Mouse (Mus musculus) kidney, postnatal 0 days (tissue): ENCODE measurements at regions not wholly inside any gene's neighbourhood (a gene's known extent, or its start where the extent isn't known, plus 50 kb on each side); places are given as distances from the start of the nearest gene placed in this dataset.

Source experiments
- ATAC-seq: fragments of 200-750 bp; cut with Nextera tagmentation; replicated peaks from 2 replicates; pipeline ENCODE4 v1.8.0; 2017; ENCODE audit warnings: low read depth, moderate number of reproducible peaks, moderate TSS enrichment, moderate library complexity; ENCODE audit not compliant: low FRiP score
- DNase-seq: peaks from one replicate; pipeline ENCODE4 v3.0.0-alpha.2; 2016; ENCODE audit warnings: low spot score
- H3K27ac ChIP-seq: fragments of 300-500 bp; sonication (generic); 2 replicates; pipeline ENCODE4 v1.5.1; 2014; ENCODE audit warnings: mild to moderate bottlenecking
- H3K27me3 ChIP-seq: fragments of 300-500 bp; sonication (generic); 2 replicates; pipeline ENCODE4 v1.6.1; 2014; ENCODE audit warnings: low read length, mixed read lengths; ENCODE audit not compliant: insufficient read depth
- H3K36me3 ChIP-seq: fragments of 300-500 bp; sonication (generic); 2 replicates; pipeline ENCODE4 v1.6.1; 2014; ENCODE audit warnings: low read length, mixed read lengths; ENCODE audit not compliant: insufficient read depth
- H3K4me1 ChIP-seq: fragments of 300-500 bp; sonication (generic); replicated peaks from 2 replicates; pipeline ENCODE4 v1.6.1; 2014; ENCODE audit warnings: antibody characterized with exemption, low read length, mixed read lengths; ENCODE audit not compliant: insufficient read depth
- H3K4me2 ChIP-seq: fragments of 300-500 bp; sonication (generic); 2 replicates; pipeline ENCODE4 v1.6.1; 2014; ENCODE audit warnings: mild to moderate bottlenecking, low read length, moderate library complexity, mixed read lengths
- H3K4me3 ChIP-seq: fragments of 300-500 bp; sonication (generic); replicated peaks from 2 replicates; pipeline ENCODE4 v1.5.1; 2014; ENCODE audit warnings: low read depth, low read length
- H3K9ac ChIP-seq: fragments of 300-500 bp; sonication (generic); 2 replicates; pipeline ENCODE4 v1.6.1; 2014; ENCODE audit warnings: low read depth, low read length
- H3K9me3 ChIP-seq: fragments of 300-500 bp; sonication (generic); replicated peaks from 2 replicates; pipeline ENCODE4 v1.6.1; 2016; ENCODE audit warnings: low read length, inconsistent platforms, mixed read lengths
- CTCF ChIP-seq: IDR thresholded peaks from 2 replicates; pipeline ENCODE4 v1.5.1; 2016; ENCODE audit warnings: antibody characterized with exemption, low read depth, mild to moderate bottlenecking, moderate library complexity
- WGBS: fragments of 180-500 bp; shearing (Covaris S2); extraction: QIAGEN DNeasy Blood & Tissue Kit; methylation state at CpG from one replicate; pipeline ENCODE4 v1.1.7; 2014; 5-methylcytosine and 5-hydroxymethylcytosine counted together

DNA sequence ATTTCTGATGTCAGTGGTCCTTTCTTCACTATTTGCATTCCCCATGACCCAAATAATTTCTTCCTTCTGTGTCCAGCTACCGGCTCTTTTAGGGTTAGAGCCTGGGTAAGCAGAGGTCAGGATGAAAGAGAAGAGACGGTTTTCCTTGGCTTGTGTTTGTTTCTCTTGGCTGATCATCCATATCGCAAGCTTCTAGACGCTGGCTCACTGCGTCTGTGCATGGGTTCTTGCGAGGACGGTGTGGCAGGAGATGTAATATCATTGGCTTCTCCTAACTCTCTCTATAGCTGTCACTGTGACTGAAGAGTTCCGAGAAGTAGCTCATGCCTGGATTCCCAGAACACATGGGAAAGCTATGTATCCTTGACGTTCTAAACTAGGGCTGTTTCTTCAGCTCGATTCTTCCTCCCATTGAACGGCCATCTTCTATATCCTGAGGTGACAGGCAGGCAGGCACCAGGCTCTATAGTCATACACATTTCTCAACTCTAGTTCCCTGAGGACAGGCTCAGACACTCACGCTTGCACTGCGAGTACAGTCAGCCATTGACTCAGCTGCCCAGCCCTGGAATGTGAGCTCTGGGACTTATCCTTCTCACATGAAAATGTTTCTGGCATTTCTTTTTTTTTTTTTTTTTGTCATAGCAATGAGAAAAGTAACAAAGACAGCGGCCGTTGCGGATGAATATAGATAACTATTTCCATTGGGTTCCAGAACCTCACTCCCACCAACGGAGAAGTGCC is 85.0 kb downstream of the Bach1 start:
- WGBS, result 41% methylated on average over 17 of the region's 17 CpGs
- peak overlapping the region; percentile 42 for H3K27ac ChIP-seq
- no peak overlapping the region for H3K9ac ChIP-seq

DNA sequence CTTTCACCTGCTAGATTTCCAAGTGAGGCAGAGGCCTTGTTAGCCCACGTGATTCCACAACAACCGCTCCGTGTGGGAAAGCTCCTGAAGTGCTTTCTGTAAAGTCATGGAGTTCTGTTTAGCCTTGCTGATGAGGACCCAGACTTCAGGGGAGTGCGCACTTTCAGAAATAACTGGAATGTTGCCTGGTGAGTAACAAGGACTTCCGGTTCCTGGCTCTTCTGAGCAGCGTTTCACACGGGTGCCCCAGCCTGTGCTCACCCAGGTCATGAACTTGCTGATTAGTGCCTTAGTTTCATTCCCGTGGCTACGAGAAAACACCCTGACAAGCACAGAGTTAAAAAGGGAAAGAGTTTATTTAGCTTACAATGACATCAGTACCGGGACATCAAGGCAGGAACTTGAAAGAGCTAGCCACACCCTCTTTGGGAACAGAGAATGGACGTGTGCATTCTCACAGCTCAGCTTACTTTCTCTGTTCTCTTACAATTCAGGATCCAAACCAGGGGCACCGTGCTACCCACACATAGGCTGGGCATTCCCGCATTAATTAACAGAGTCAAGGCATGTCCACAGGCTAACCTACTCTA is 85.8 kb downstream of the Bach1 start:
- ATAC-seq (peak; percentile 77), DNase-seq (peak; percentile 48)
- WGBS, result 35% methylated on average over 13 of the region's 13 CpGs
- Histone ChIP-seq H3K9ac (no peak overlapping the region), H3K9me3 (no peaks in the 10 kb centered on the region), H3K36me3 (no peaks in the 10 kb centered on the region), H3K27ac (peak overlapping the region; percentile 42; the same call in 1 of the 2 replicates), H3K4me1 (0 out of 2 replicates have a peak, but pooled peaks cover 3% of the 10 kb centered on the region), H3K4me3 (no peak overlapping the region), H3K4me2 (peak overlapping the region; percentile 30; the same call in 1 of the 2 replicates), H3K27me3 (no peaks in the 10 kb centered on the region)
- no peak for TF ChIP-seq CTCF

More for the DNA sequence above, 85.0 kb downstream of the Bach1 start:
- no peak overlapping the region for H3K4me2 ChIP-seq
- no peak for TF ChIP-seq CTCF
- ATAC-seq (peak; percentile 48), DNase-seq (peak; percentile 74)
- no peaks in the 10 kb centered on the region for H3K27me3 ChIP-seq
- 0 out of 2 replicates have a peak, but pooled peaks cover 3% of the 10 kb centered on the region for H3K4me1 ChIP-seq
- H3K36me3 ChIP-seq, result no peaks in the 10 kb centered on the region
- H3K4me3 ChIP-seq, result no peak overlapping the region
- no peaks in the 10 kb centered on the region for H3K9me3 ChIP-seq

DNA sequence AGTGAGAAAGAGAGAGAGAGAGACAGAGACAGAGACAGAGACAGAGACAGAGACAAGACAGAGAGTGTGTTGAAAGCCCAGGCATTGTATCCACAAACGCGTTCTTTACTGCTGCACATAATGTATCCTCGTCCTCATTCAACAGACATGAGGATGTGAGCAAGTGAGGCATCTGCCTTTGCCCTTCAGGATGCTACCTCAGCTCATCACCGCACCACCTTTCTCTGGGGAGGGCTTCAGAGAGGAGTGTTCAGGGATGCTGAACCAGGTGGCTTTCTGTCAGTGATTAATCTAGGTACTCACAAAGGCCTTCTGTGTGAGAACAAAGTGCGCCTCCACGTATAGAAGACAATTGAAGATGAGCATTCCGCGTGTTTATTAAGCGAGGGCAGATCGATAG is 90.8 kb downstream of the Bach1 start:
- Histone ChIP-seq H3K4me2 (no peak overlapping the region), H3K36me3 (no peaks in the 10 kb centered on the region), H3K9ac (no peak overlapping the region), H3K4me1 (no peaks in the 10 kb centered on the region), H3K9me3 (no peaks in the 10 kb centered on the region), H3K27ac (no peak overlapping the region), H3K27me3 (no peaks in the 10 kb centered on the region), H3K4me3 (no peak overlapping the region)
- TF ChIP-seq CTCF, result no peak
- 74% methylated on average over 10 of the region's 10 CpGs for WGBS
- DNase-seq, result no peak
- no peak for ATAC-seq

DNA sequence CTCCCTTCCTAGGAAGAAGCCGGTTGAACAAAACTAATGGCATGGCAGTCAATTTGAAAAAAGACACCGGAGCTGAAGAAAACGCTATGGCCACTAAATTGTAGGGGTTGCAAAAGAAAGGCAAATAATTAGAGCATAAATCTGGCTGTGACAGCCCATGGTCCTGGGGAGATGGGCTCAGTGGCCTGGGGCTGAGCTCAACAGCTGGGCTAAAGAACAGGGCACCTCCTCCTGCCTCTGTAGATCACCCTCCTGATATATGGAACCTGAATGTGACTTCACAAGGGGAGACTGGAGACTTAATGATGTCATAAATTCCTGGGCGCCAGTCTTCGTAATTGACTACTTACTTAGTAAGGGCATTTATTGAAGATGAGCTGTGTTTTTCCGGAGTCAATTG is 91.2 kb downstream of the Bach1 start:
- H3K4me1 ChIP-seq, result no peaks in the 10 kb centered on the region
- H3K27me3 ChIP-seq, result no peaks in the 10 kb centered on the region
- H3K9ac ChIP-seq, result no peak overlapping the region
- 14% methylated on average over 6 of the region's 6 CpGs for WGBS
- TF ChIP-seq CTCF, result no peak
- H3K27ac ChIP-seq, result no peak overlapping the region
- no peaks in the 10 kb centered on the region for H3K36me3 ChIP-seq
- ATAC-seq (no peak), DNase-seq (no peak)
- no peak overlapping the region for H3K4me3 ChIP-seq
- no peak overlapping the region for H3K4me2 ChIP-seq
- no peaks in the 10 kb centered on the region for H3K9me3 ChIP-seq

DNA sequence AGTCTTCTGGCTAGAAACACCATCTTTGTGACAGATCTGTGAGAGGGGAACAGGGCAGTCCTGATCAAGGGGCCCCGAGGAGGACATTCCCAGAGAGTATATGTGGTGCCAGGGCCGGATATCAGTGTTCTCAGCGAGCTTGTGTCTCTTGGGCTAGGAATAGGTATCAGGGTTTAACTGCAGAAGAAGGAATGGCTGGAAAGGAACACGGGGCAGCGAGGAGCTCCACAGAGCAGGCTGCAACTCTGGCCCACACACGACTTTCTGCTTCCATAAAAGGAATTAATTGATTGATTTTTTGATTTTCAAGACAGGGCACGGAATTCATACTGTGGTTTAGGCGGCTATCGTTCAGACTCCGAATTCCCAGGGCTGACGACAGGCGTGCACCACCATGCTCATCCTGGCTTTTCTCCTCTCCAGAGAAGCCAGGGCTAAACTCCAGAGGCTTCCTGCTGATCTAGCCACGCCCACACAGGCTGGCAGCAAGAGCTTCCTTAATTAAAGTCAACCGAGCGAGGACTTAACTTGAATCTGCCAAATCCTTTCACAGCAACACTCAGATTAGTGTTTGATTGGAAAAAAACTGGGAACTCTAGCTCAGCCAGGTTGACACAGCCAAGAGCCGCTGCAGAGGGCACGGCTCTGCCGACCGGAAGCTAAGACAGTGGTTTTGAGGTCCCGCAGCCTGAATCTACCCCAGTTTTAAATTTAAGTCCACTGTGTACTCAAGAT is 97.9 kb downstream of the Bach1 start:
- DNase-seq, result peak; percentile 85
- Histone ChIP-seq H3K4me2 (peak overlapping the region; percentile 57), H3K4me1 (peaks cover 6% of the 10 kb centered on the region; the same call in 1 of the 2 replicates), H3K9ac (peak overlapping the region; percentile 40; the same call in 1 of the 2 replicates), H3K9me3 (no peaks in the 10 kb centered on the region), H3K27ac (peak overlapping the region; percentile 54; the same call in 1 of the 2 replicates), H3K36me3 (no peaks in the 10 kb centered on the region), H3K27me3 (no peaks in the 10 kb centered on the region), H3K4me3 (peak overlapping the region; percentile 20)
- WGBS, result 8% methylated on average over 20 of the region's 20 CpGs
- ATAC-seq, result peak; percentile 87
- TF ChIP-seq CTCF, result no peak

DNA sequence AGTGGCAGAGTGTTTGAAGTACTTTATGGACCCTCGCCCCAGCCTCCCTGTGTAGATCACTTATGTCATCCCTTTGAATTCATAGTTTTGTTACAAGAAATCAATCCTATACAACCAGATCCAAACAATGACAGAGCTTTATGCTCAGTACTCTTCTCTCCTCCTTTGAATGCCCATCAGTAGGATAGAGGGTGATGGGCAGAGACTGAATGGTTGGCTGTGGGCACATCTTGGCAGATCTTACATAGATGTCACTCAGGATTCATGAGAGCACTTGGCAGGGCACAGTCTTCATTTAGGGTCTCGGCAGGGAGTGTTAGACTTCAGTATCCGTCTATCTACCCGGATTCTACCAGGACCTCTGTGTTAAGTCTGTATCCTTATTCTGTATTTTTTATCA is 103.6 kb downstream of the Bach1 start:
- Histone ChIP-seq H3K27ac (no peak overlapping the region), H3K4me3 (no peak overlapping the region), H3K4me1 (no peaks in the 10 kb centered on the region), H3K27me3 (no peaks in the 10 kb centered on the region), H3K4me2 (no peak overlapping the region), H3K36me3 (no peaks in the 10 kb centered on the region), H3K9ac (no peak overlapping the region), H3K9me3 (no peaks in the 10 kb centered on the region)
- 86% methylated on average over 4 of the region's 4 CpGs for WGBS
- TF ChIP-seq CTCF, result no peak
- DNase-seq (no peak), ATAC-seq (no peak)
